In genomic region chr17:74689406-74689805, GRCm38 (mm10) we compare ENCODE assay signal across 24 mouse cellular contexts.
"Had no signal": no experiment of that assay in that cellular context is flagged by ENCODE, and none has a peak within 500 bp of the region (broad histone marks: within the 10 kb centered on the region; RNA-seq: fewer than 3 reads in every experiment).

No protein-coding gene starts in this region.

- ATAC-seq: hindbrain, embryonic 16.5 days; inflammation-experienced regulatory T-cells, adult 6 months; intestine, embryonic 15.5 days; intestine, postnatal 0 days; liver, postnatal 0 days had no signal

- H3K9ac ChIP-seq: heart, embryonic 12.5 days; hindbrain, embryonic 12.5 days; hindbrain, embryonic 14.5 days; intestine, embryonic 15.5 days; limb, embryonic 12.5 days; liver, embryonic 13.5 days; liver, embryonic 15.5 days; liver, postnatal 0 days had no signal

- DNase-seq: gastrocnemius, adult 2 months; gastrocnemius, postnatal 10 days; gastrocnemius, postnatal 25 days; heart, adult 18-20 months; heart, postnatal 10 days; heart, postnatal 4 days; liver; liver, embryonic 13.5 days; liver, postnatal 0 days had no signal

- H3K9me3 ChIP-seq: heart, embryonic 10.5 days; heart, embryonic 12.5 days; hindbrain, embryonic 10.5 days; hindbrain, embryonic 12.5 days; intestine, embryonic 15.5 days; limb, embryonic 10.5 days; limb, embryonic 12.5 days; liver, embryonic 13.5 days; liver, embryonic 15.5 days had no signal

- H3K4me3 ChIP-seq: gastrocnemius, adult 2 months; heart, embryonic 10.5 days; heart, embryonic 12.5 days; hindbrain, embryonic 10.5 days; hindbrain, embryonic 12.5 days; intestine, embryonic 15.5 days; layer of hippocampus, adult 2 months; left cerebral cortex, adult 2 months; limb, embryonic 10.5 days; limb, embryonic 12.5 days; liver, embryonic 13.5 days; liver, embryonic 15.5 days had no signal

- H3K4me1 ChIP-seq: heart, embryonic 10.5 days; heart, embryonic 12.5 days; hindbrain, embryonic 10.5 days; hindbrain, embryonic 12.5 days; intestine, embryonic 15.5 days; limb, embryonic 10.5 days; limb, embryonic 12.5 days; liver, embryonic 13.5 days; liver, embryonic 15.5 days had no signal

- H3K27ac ChIP-seq: gastrocnemius, adult 2 months; heart, embryonic 10.5 days; hindbrain, embryonic 10.5 days; hindbrain, embryonic 12.5 days; hindbrain, embryonic 14.5 days; intestine, embryonic 15.5 days; layer of hippocampus, adult 2 months; left cerebral cortex, adult 2 months; limb, embryonic 10.5 days; limb, embryonic 12.5 days; liver, embryonic 13.5 days; liver, embryonic 15.5 days had no signal

- H3K27me3 ChIP-seq: heart, embryonic 12.5 days; hindbrain, embryonic 12.5 days; intestine, embryonic 15.5 days; limb, embryonic 12.5 days; liver, embryonic 13.5 days; liver, embryonic 15.5 days had no signal

- H3K4me2 ChIP-seq: heart, embryonic 12.5 days; hindbrain, embryonic 12.5 days; hindbrain, embryonic 14.5 days; intestine, embryonic 15.5 days; limb, embryonic 12.5 days; liver, embryonic 11.5 days; liver, embryonic 13.5 days; liver, embryonic 15.5 days had no signal
